Mouse (Mus musculus) cortical plate, adult 2 months (tissue): ENCODE measurements at regions not wholly inside any gene's neighbourhood (a gene's known extent, or its start where the extent isn't known, plus 50 kb on each side); places are given as distances from the start of the nearest gene placed in this dataset.

ENCODE experiments used
- CTCF ChIP-seq: fragments of 200-500 bp; IDR thresholded peaks from 2 replicates; pipeline ENCODE4 v1.5.1; 2011; ENCODE audit warnings: mild to moderate bottlenecking, control low read depth, low read length; ENCODE audit not compliant: insufficient read depth; ENCODE audit errors: extremely low read depth
- POLR2A ChIP-seq: fragments of 200-500 bp; IDR thresholded peaks from 2 replicates; pipeline ENCODE4 v1.6.1; 2011; ENCODE audit warnings: mild to moderate bottlenecking, low read length, control low read depth; ENCODE audit not compliant: insufficient read depth; ENCODE audit errors: extremely low read depth

DNA sequence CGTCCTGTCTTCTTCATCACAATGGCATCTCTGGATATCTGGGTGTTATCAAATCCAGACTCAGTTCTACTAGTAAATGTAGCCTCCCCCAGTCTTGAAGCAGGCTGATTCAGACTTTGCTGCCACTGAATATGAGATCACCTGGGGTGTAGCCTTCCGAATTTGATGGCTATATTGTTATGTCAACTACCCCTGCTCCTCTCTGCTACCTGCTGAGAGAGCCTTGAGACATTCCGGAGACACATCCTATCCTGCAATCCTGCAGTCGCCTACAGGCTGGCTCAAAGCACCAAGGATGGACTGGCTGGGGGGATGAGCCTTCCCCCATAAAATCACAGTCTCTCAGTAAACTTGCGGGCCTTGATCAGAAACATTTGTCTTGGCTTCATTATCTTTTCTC, 655.4 kb upstream of the Nrsn1 start:
- no peak for TF ChIP-seq POLR2A
- TF ChIP-seq CTCF = no peak
